Mouse (Mus musculus) C2C12 (cell line): ENCODE data around the gene Cntnap5a.

Experiments used
- CEBPB ChIP-seq: IDR thresholded peaks from one replicate; pipeline ENCODE4 v1.6.1; 2011; ENCODE audit warnings: low read depth, mild to moderate bottlenecking, control low read depth, moderate library complexity
- CTCF ChIP-seq: IDR thresholded peaks from one replicate; pipeline ENCODE4 v1.5.1; 2011; ENCODE audit not compliant: control insufficient read depth, insufficient read depth, insufficient read length
- FOSL1 ChIP-seq: IDR thresholded peaks from one replicate; pipeline ENCODE4 v1.8.0; 2011; ENCODE audit warnings: mild to moderate bottlenecking, low read length; ENCODE audit not compliant: poor library complexity, insufficient read depth, severe bottlenecking
- MAX ChIP-seq: IDR thresholded peaks from one replicate; pipeline ENCODE4 v1.6.1; 2011; ENCODE audit warnings: mild to moderate bottlenecking, control low read depth
- MYOD1 ChIP-seq: IDR thresholded peaks from one replicate; pipeline ENCODE4 v1.6.1; 2011; ENCODE audit warnings: low read depth; ENCODE audit not compliant: control insufficient read depth, insufficient read length
- MYOG ChIP-seq: IDR thresholded peaks from one replicate; pipeline ENCODE4 v1.6.1; 2011; ENCODE audit not compliant: control insufficient read depth, insufficient read length; ENCODE audit errors: extremely low read depth
- USF1 ChIP-seq: IDR thresholded peaks from one replicate; pipeline ENCODE4 v1.6.1; 2011; ENCODE audit warnings: low read depth, mild to moderate bottlenecking, control low read depth, moderate library complexity

- TF ChIP-seq CTCF (no peak), USF1 (no peak), MYOG (no peak), FOSL1 (no peak), CEBPB (no peak), MYOD1 (no peak), MAX (no peak)
Measured at GRCm38 (mm10) chr1:115745569-115745968, 61.0 kb downstream of the Cntnap5a start.
